Mouse (Mus musculus) brain, embryonic 14.5 days (tissue): Measurements from ENCODE around the gene Pla2g7.

Source experiments
- CTCF ChIP-seq: fragments of 200-500 bp; IDR thresholded peaks from 2 replicates; pipeline ENCODE4 v1.5.1; 2012; ENCODE audit warnings: inconsistent platforms, mild to moderate bottlenecking, moderate library complexity, borderline replicate concordance; ENCODE audit not compliant: insufficient read depth, insufficient read length; ENCODE audit errors: extremely low read depth
- POLR2A ChIP-seq: fragments of 200-500 bp; IDR thresholded peaks from 2 replicates; pipeline ENCODE4 v1.6.1; 2012; ENCODE audit warnings: mild to moderate bottlenecking, inconsistent platforms, borderline replicate concordance; ENCODE audit not compliant: poor library complexity, insufficient read depth, insufficient read length, severe bottlenecking; ENCODE audit errors: extremely low read depth

DNA sequence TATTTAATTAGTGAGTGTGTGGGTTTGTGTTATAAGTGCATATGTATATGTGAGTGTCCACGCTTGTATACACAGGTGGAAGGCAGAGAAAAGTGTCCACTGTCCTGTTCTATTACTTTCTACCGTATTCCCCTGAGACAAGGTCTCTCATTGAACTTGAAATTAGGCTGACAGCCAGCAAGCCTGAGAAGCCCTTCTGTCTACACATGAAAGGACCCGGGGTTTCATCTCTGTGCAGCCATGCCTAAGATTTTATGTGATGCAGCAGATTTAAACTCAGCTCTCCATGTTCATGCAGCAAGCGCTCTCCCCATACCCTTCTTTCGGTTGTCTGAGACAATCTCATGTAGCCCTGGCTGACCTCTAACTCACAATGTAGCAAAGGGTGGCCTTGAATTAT lies 22.6 kb downstream of the Pla2g7 start:
- TF ChIP-seq CTCF (no peak), POLR2A (no peak)
